Mouse (Mus musculus) E14TG2a.4 (cell line): ENCODE data around the gene Prox1.

Experiments
- CTCF ChIP-seq: conservative IDR thresholded peaks from 2 replicates; pipeline ENCODE4 v1.5.1; 2014; ENCODE audit warnings: low read length
- NANOG ChIP-seq: IDR thresholded peaks from 2 replicates; pipeline ENCODE4 v1.6.1; 2014; ENCODE audit warnings: borderline replicate concordance, low read length, mixed read lengths
- POU5F1 ChIP-seq: IDR thresholded peaks from 2 replicates; pipeline ENCODE4 v1.6.1; 2014; ENCODE audit warnings: low read length, borderline replicate concordance

- TF ChIP-seq CTCF (no peak), POU5F1 (no peak), NANOG (no peak)
Observed at GRCm38 (mm10) chr1:190140519-190140918, 30.0 kb downstream of the Prox1 start.
